Mouse (Mus musculus): Measurements from ENCODE around the gene Apon. TPM values are rescaled to one million over a fixed set of nuclear protein-coding genes. Genes with fewer than 3 reads are reported as not detected.

Gene Apon
- polyA plus RNA-seq, 1 experiment from 2014 or later = 0.67 TPM

DNA sequence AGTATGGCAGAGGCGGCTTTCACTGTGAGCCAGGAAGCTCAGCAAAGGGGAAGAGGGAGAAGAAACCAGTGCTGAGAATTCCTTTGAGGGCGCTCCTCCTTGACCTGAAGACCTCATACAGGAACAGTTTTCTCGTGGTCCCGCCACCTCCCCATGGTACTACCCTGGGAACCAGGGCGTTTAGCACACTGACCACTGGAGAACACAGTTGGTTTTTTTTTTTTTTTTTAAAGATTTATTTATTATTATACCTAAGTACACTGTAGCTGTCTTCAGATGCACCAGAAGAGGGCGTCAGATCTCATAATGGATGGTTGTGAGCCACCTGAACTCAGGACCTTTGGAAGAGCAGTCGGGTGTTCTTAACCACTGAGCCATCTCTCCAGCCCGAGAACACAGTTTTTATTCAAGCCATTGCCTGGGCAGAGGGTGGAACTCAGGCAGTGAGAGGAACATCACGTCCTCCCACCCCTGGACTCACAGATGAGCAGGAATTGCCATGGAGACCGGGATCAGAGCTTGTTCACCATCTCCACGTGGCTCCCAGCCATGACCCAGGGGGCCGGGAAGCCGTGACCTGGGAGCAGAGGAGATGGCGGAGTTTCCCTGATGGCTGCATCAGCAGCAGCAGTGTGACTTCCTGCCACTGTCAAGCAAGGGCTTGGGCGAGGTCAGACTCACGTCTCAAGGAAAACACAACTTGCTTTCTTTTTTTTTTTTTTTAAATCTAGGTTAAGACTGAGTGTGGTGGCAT lies 32.2 kb upstream of the Apon start:
- no peak for TF ChIP-seq CTCF (IDR thresholded peaks at IDR 0.05; ENCODE audit: low read depth)
- ATAC-seq (ENCODE audit: insufficient read depth) (no peak), DNase-seq (no peak)
- WGBS = 50% methylated on average over 16 of the region's 16 CpGs
- Histone ChIP-seq H3K4me2 (no peak overlapping the region), H3K4me1 (ENCODE audit: insufficient read depth) (no peaks in the 10 kb centered on the region), H3K4me3 (ENCODE audit: low read depth, low read length) (no peak overlapping the region), H3K36me3 (ENCODE audit: insufficient read depth) (no peaks in the 10 kb centered on the region), H3K9ac (no peak overlapping the region), H3K27ac (ENCODE audit: low read depth) (no peak overlapping the region), H3K9me3 (ENCODE audit: low read depth, low read length) (no peaks in the 10 kb centered on the region), H3K27me3 (ENCODE audit: insufficient read depth, low read length) (no peaks in the 10 kb centered on the region)

DNA sequence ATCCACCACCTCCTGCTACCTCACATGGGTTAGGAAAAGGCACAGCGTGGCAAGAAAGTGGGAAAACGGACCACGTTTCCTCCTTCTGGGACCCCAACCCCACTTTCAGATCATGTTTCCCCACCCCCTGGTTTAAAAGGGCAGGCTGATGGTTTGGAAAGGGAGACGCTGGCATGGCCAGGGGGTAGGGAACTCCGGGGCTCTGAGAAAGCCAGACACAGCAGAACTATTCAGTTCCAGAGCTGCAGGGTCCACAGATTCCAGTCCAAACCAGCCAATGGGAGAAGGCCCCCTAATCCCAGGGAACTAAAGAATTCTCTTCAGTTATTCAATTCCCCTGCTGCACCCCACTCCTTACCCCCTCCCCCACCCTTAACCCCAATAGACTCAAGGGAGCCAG lies 28.8 kb upstream of the Apon start:
- H3K4me3 ChIP-seq (ENCODE audit: low read depth, low read length) = no peak overlapping the region
- no peak overlapping the region for H3K9ac ChIP-seq
- H3K4me1 ChIP-seq (ENCODE audit: insufficient read depth) = no peaks in the 10 kb centered on the region
- H3K27ac ChIP-seq (ENCODE audit: low read depth) = no peak overlapping the region
- H3K27me3 ChIP-seq (ENCODE audit: insufficient read depth, low read length) = no peaks in the 10 kb centered on the region
- H3K9me3 ChIP-seq (ENCODE audit: low read depth, low read length) = no peaks in the 10 kb centered on the region
- ATAC-seq (ENCODE audit: insufficient read depth) = no peak
- TF ChIP-seq CTCF (IDR thresholded peaks at IDR 0.05; ENCODE audit: low read depth) = no peak
- H3K36me3 ChIP-seq (ENCODE audit: insufficient read depth) = no peaks in the 10 kb centered on the region
- WGBS = 56% methylated on average over 5 of the region's 5 CpGs
- DNase-seq = no peak
- no peak overlapping the region for H3K4me2 ChIP-seq

DNA sequence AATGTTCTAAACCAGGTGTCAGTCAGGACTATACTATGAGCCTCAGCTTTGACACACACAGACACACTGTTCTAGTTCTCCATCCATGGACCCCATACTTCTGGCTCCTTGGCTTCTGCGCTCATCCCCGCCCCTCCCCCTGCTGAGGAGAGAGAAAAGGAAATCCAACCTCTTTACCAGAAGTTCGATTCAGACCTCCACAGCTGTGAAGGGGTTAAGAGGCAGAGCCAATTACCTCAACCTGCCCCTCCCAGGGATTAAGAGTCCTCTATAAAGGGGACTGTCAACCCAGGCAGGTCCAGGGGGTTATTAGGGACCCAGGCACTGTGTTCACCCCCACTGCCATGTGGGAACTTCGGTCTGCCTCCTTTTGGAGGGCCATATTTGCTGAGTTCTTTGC lies 28.4 kb upstream of the Apon start, which contains the start of gene Mip:
TSS of gene Mip (plus strand) at position 301 of the 400 bp plus-strand sequence.
- Histone ChIP-seq H3K27me3 (ENCODE audit: insufficient read depth, low read length) (no peaks in the 10 kb centered on the region), H3K4me1 (ENCODE audit: insufficient read depth) (no peaks in the 10 kb centered on the region), H3K9me3 (ENCODE audit: low read depth, low read length) (no peaks in the 10 kb centered on the region), H3K27ac (ENCODE audit: low read depth) (no peak within 1 kb of the TSS), H3K4me2 (no peak within 1 kb of the TSS), H3K4me3 (ENCODE audit: low read depth, low read length) (no peak within 1 kb of the TSS), H3K36me3 (ENCODE audit: insufficient read depth) (no peaks in the 10 kb centered on the region), H3K9ac (no peak within 1 kb of the TSS)
- 46% methylated on average over 4 of the region's 4 CpGs for WGBS
- no peak for TF ChIP-seq CTCF (IDR thresholded peaks at IDR 0.05; ENCODE audit: low read depth)
- ATAC-seq (ENCODE audit: insufficient read depth) (no peak), DNase-seq (no peak)

- DNase-seq (peak; percentile 24), ATAC-seq (ENCODE audit: insufficient read depth) (no peak)
- Histone ChIP-seq H3K4me3 (ENCODE audit: low read depth, low read length) (no peak overlapping the region), H3K9me3 (ENCODE audit: low read depth, low read length) (no peaks in the 10 kb centered on the region), H3K27ac (ENCODE audit: low read depth) (no peak overlapping the region), H3K4me2 (no peak overlapping the region), H3K36me3 (ENCODE audit: insufficient read depth) (no peaks in the 10 kb centered on the region), H3K4me1 (ENCODE audit: insufficient read depth) (peaks cover 4% of the 10 kb centered on the region; the same call in 1 of the 2 replicates), H3K27me3 (ENCODE audit: insufficient read depth, low read length) (no peaks in the 10 kb centered on the region), H3K9ac (no peak overlapping the region)
- no peak for TF ChIP-seq CTCF (IDR thresholded peaks at IDR 0.05; ENCODE audit: low read depth)
- WGBS = 72% methylated on average over 9 of the region's 9 CpGs
Measured at GRCm38 (mm10) chr10:128227592-128227991, 26.3 kb upstream of the Apon start.

DNA sequence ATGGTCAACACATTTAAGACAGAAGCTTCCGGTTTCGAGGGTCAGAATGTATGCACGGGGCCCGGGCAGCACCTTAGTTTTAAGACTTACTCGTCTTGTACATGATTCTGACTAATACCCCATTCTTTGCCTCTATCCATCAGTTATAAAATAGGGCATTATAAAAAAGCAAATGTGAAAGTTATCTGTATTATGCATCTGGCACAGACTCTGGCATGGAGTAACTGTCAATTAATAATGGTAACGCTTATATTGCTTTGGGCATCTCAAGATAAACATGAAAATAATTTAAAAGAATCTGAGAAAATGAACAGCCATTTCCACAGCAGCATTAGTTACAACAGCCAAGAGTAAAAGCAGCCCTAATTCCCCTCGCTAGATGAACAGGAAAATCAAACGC lies 25.9 kb upstream of the Apon start:
- H3K27me3 ChIP-seq (ENCODE audit: insufficient read depth, low read length) = no peaks in the 10 kb centered on the region
- DNase-seq = no peak
- H3K4me1 ChIP-seq (ENCODE audit: insufficient read depth) = peaks cover 4% of the 10 kb centered on the region; the same call in 1 of the 2 replicates
- no peak for ATAC-seq (ENCODE audit: insufficient read depth)
- no peaks in the 10 kb centered on the region for H3K36me3 ChIP-seq (ENCODE audit: insufficient read depth)
- 85% methylated on average over 8 of the region's 8 CpGs for WGBS
- no peak overlapping the region for H3K9ac ChIP-seq
- TF ChIP-seq CTCF (IDR thresholded peaks at IDR 0.05; ENCODE audit: low read depth) = no peak
- no peaks in the 10 kb centered on the region for H3K9me3 ChIP-seq (ENCODE audit: low read depth, low read length)
- no peak overlapping the region for H3K4me2 ChIP-seq
- no peak overlapping the region for H3K27ac ChIP-seq (ENCODE audit: low read depth)
- H3K4me3 ChIP-seq (ENCODE audit: low read depth, low read length) = no peak overlapping the region

DNA sequence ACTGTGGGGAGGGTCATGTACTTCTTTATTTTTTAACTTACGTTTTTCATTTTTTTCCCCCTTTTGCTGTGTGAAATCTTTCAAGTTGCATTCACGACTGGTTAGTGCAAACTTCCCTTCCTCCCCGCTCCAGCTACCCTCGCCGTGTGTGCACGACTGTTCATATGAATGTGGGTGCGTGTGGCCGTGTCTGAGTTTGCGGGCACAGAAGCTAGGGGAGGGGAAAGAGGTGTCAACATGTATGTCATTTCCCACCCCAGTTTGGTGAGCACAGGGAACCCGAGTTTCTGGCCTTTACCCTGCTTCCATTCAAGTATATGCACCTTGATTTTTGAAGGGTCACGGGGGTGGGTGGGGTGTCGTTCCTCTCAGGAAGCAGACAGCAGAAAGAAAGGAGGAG lies 23.3 kb upstream of the Apon start:
- Histone ChIP-seq H3K4me1 (ENCODE audit: insufficient read depth) (peaks cover 4% of the 10 kb centered on the region; the same call in 1 of the 2 replicates), H3K9ac (peak overlapping the region; percentile 87), H3K36me3 (ENCODE audit: insufficient read depth) (peaks cover 5% of the 10 kb centered on the region), H3K27me3 (ENCODE audit: insufficient read depth, low read length) (no peaks in the 10 kb centered on the region), H3K9me3 (ENCODE audit: low read depth, low read length) (no peaks in the 10 kb centered on the region), H3K4me2 (peak overlapping the region; percentile 84), H3K4me3 (ENCODE audit: low read depth, low read length) (no peak overlapping the region), H3K27ac (ENCODE audit: low read depth) (no peak overlapping the region)
- ATAC-seq (ENCODE audit: insufficient read depth) = no peak
- 71% methylated on average over 12 of the region's 12 CpGs for WGBS
- no peak for TF ChIP-seq CTCF (IDR thresholded peaks at IDR 0.05; ENCODE audit: low read depth)
- no peak for DNase-seq

DNA sequence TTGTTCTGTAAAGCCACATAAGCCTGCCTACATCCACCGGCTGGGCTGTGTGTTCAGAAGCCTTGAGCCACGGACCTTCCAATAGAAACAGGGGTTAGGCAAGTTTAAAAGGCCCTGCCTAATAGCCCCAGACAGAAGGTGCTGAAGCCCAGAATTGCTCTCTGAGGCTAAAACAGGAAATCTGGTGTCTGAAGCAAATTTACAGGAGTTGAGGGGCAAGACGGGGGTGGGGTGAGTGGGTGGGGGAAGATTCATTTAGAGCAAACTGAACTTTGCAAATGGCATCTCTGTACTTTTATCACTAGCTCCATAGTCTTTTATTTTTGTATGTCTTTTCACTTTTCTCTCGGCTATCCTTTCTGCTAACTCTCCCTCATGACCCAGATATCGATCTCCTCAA lies 22.8 kb upstream of the Apon start:
- 9% methylated on average over 5 of the region's 5 CpGs for WGBS
- no peaks in the 10 kb centered on the region for H3K9me3 ChIP-seq (ENCODE audit: low read depth, low read length)

More for the DNA sequence above, 22.8 kb upstream of the Apon start:
- no peak for ATAC-seq (ENCODE audit: insufficient read depth)
- Histone ChIP-seq H3K36me3 (ENCODE audit: insufficient read depth) (peaks cover 5% of the 10 kb centered on the region), H3K27ac (ENCODE audit: low read depth) (peak overlapping the region; percentile 94), H3K4me1 (ENCODE audit: insufficient read depth) (peaks cover 4% of the 10 kb centered on the region; the same call in 1 of the 2 replicates), H3K4me2 (peak overlapping the region; percentile 84), H3K4me3 (ENCODE audit: low read depth, low read length) (peak overlapping the region; percentile 74), H3K27me3 (ENCODE audit: insufficient read depth, low read length) (no peaks in the 10 kb centered on the region), H3K9ac (peak overlapping the region; percentile 87)
- no peak for DNase-seq
- TF ChIP-seq CTCF (IDR thresholded peaks at IDR 0.05; ENCODE audit: low read depth) = no peak
